Mouse (Mus musculus) heart, postnatal 10 days (tissue): ENCODE results near the gene Hsp90aa1. TPM values are rescaled to one million over a fixed set of nuclear protein-coding genes. Genes with fewer than 3 reads are reported as not detected.
"Not testable (repeated sequence)": the region's sequence is repeated elsewhere in the genome, so short reads cannot be mapped to it uniquely, and the experiment has no call there.

Source experiments
- DNase-seq, 2 experiments: peaks; one replicate each; pipeline ENCODE4 v3.0.0; 2021
- intact Hi-C: fragments of 180-260 bp; cut with DNase I; formaldehyde crosslinking; loops from one replicate; pipeline ENCODE4 v1.15.1; 2025
- total RNA-seq, 2 experiments: library from RNA; stranded (reverse); gene quantifications; 2 replicates each; pipeline ENCODE4 v1.2.3; 2021

Hsp90aa1 gene
- total RNA-seq, 2 experiments from 2014 or later: 176 to 182 TPM

DNA sequence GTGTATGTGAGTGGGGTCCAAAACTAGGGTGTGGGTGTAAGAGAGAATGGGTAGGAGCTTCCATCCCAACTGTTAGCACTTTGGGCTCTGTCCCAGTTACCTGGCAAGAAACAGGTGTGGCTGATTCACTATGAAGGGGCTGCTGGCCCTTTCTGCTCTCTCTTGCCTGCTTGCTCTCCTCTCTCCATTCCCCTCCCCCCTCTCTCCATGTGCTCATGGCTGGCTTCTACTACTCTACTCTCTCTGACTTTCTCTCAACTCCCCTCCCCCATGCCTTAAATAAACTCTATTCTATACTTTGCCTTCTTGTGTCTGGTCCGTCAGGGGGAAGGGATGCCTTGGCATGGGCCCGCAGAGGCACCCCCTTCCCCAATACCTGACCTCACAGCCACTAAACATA, 1.8 kb downstream of the Hsp90aa1 start:
- intact Hi-C loops: loop anchor here (5.0 kb wide), 3 partner anchors 33 to 248 kb away; partner anchors contain the start of gene Mok
- no peak for DNase-seq

DNA sequence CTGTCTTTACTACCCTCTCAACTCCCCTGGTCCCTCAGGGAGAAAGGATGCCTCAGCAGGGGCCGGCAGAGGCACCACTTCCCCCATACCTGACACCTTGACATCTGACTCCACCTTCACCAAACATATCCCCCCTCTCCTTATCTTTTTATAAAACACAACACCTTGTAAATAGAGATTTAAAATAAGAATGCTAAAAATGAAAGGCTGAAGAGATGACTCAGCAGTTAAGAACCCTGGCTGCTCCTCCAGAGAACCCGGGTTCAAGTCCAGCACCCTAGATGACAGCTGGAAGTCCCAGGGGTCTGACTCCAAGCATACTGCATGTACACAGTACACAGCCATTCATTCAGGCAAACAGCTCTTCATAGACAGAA, 3.4 kb downstream of the Hsp90aa1 start:
- no peak for DNase-seq
- intact Hi-C loops: no loop called here

GRCm38 (mm10) chr12:110698523-110699170, 3.9 kb downstream of the Hsp90aa1 start:
- intact Hi-C loops: no loop called here
- no peak for DNase-seq

- intact Hi-C loops: no loop called here
- no peak for DNase-seq
Observed at GRCm38 (mm10) chr12:110698080-110698479, 4.4 kb downstream of the Hsp90aa1 start.

DNA sequence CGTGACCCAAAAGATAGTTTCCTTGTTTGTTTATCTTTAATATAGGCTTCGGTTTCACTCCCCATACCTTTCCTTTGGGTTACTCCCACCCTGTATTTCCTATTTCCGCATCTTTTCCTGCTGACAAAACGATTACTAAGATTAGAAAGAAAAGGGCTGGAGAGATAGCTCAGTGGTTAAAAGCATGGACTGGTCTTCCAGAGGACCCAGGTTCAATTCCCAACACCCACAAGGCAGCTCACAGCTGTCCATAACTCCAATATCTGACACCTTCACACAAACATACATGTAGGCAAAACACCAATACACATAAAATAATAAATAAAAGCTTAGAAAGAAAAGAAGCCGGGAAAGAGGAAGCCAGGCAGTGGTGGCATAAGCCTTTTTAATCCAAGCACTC, 5.1 kb downstream of the Hsp90aa1 start:
- no peak for DNase-seq
- intact Hi-C loops: no loop called here

DNA sequence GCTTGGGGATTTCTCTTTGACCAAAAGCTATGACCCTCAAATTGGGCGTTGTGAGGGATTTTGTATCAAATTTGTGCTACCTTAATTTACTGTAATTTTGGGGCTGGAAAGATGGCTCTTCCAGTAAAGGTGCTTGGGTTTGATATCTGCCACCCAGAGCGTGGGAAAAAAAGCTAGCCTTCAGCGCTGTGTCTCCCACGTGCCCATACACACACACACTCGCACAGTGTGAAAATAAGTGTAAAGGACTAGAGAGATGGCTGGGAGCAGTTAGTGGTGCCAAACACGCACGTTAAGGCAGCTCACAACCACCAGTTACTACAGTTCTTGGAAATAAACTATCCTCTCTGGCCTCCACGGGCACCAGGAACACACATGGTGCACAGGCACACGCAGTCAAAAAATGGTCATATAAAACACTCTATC, 5.5 kb downstream of the Hsp90aa1 start:
- DNase-seq: no peak
- intact Hi-C loops: no loop called here

- peak; percentile 98 to 99 for DNase-seq
- intact Hi-C loops: no loop called here
Observed at GRCm38 (mm10) chr12:110696173-110696974, 6.2 kb downstream of the Hsp90aa1 start.

GRCm38 (mm10) chr12:110695676-110696171, 6.8 kb downstream of the Hsp90aa1 start:
- intact Hi-C loops: no loop called here
- DNase-seq: peak; percentile 69 to 70

- intact Hi-C loops, DNase-seq: not testable (repeated sequence)
Observed at GRCm38 (mm10) chr12:110693378-110693777, 9.2 kb downstream of the Hsp90aa1 start.

GRCm38 (mm10) chr12:110689919-110690643, 12.4 kb downstream of the Hsp90aa1 start:
- no peak for DNase-seq
- intact Hi-C loops: no loop called here

- DNase-seq, intact Hi-C loops: not testable (repeated sequence)
Observed at GRCm38 (mm10) chr12:110688921-110689320, 13.6 kb downstream of the Hsp90aa1 start.

GRCm38 (mm10) chr12:110687894-110688734, 14.4 kb downstream of the Hsp90aa1 start:
- peak; percentile 86 to 89 for DNase-seq
- intact Hi-C loops: no loop called here

DNA sequence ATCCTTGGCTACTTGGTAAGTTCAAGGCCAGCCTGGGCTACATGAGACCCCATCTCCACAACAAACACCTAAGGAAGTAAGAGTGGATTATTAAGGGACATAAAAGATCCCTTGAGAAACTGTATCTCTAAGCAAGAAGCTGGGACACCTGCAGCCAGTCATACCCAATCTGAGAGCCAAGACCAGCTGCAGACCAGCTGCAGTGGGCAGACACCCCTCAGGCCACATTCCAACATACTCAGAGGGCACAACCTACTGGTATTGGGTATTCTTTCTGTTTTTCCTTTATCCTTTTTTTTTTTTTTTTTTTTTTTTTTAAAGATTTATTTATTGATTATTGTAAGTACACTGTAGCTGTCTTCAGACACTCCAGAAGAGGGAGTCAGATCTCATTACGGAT, 18.9 kb downstream of the Hsp90aa1 start:
- intact Hi-C loops: no loop called here
- no peak for DNase-seq

- intact Hi-C loops: no loop called here
- no peak for DNase-seq
Observed at GRCm38 (mm10) chr12:110682561-110683299, 19.8 kb downstream of the Hsp90aa1 start, which contains the start of gene 1700001K19Rik. Gene 1700001K19Rik (minus strand): TSS chr12:110682619.

DNA sequence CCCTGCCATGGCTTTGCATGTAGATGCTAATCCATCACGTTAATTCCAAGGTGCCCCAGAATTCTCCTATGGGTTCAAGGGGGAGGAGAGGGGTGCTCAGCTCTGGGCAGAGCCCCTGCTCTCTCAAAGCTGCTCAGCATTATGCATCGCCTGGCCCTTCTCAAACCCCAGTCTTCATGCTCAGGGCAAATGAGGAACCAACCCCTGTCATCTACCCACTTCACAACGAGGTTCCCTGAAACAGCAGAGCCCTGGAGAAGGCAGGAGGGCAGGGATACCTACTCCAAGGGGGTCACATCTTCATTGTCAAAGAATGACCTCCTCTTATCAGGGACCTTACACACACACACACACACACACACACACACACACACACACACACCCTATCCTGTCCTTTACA, 20.6 kb downstream of the Hsp90aa1 start:
- intact Hi-C loops: no loop called here
- no peak for DNase-seq

DNA sequence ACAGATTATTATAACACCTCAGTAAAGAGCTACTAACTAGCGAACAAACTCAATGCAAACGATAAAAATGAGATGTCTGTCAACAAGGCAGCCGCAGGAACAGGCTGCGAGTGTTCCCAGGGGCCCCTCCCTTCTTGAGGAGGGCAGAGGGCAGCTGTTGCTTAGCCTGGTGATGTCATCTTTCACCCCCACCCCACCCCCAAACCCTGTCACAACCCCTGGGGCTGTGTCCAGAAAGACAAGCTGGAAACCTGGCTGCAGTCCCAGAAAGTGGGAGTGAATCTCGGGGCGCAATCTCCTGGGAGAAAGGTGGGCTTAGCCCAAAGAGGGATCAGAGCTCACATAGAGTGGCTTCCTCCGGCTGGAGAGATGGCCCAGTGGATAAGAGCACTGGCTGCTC, 21.3 kb downstream of the Hsp90aa1 start:
- DNase-seq: peak; percentile 41 to 64
- intact Hi-C loops: no loop called here

DNA sequence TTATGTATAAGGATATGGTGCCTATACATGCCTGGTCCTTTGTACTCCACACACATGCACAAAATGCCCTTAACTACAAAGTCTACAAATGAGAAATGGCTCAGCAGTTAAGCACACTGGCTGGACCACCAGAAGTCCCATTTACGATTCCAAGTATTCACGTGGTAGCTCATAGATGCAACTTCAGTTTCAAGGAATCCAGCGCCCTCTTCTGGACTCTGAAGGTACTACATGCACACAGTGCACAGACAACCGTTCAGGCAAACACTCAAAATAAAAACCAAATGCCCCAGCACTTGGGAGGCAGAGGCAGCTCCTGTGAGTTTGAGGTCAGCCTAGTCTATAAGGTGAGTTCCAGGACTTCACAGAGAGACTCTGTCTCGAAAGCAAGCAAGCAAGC, 28.3 kb downstream of the Hsp90aa1 start:
- intact Hi-C loops: no loop called here
- DNase-seq: peak in 1 of 2 experiments; percentile 29

GRCm38 (mm10) chr12:110667466-110668077, 35.0 kb downstream of the Hsp90aa1 start:
- intact Hi-C loops: loop anchor here (5.0 to 10.0 kb wide), 2 partner anchors 35 to 177 kb away; partner anchors contain the start of genes Hsp90aa1 and Mok
- DNase-seq: peak; percentile 25 to 70

DNA sequence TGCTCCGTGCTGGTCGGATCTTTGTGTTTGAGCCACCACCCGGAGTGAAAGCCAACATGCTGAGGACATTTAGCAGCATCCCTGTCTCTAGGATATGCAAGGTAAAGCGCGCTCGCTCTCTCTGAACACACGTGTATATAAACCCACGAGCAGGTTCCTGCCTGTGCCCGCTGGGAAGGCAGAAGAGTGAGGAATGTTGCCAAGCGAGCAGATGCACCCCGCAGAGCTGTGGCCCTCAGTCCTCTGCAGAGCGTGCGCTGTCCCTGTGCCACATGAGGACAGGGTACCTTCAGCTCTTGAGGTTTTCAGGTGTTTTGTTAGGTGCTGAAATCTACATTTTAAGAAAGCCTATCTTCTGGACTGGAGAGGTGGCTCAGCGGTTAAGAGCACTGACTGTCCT, 40.8 kb downstream of the Hsp90aa1 start:
- intact Hi-C loops: loop anchor here (5.0 to 10.0 kb wide), 2 partner anchors 39 to 183 kb away; partner anchors contain the start of gene Mok
- DNase-seq: no peak
